Mouse (Mus musculus): Measurements from ENCODE around the gene Tent4a. TPM values are rescaled to one million over a fixed set of nuclear protein-coding genes. Genes with fewer than 3 reads are reported as not detected.

Tent4a gene
- polyA plus RNA-seq, 1 experiment from 2014 or later = 5.7 TPM

- no peak for ATAC-seq (ENCODE audit: borderline replicate concordance, extremely low read depth, low FRiP score, low TSS enrichment)
- H3K4me2 ChIP-seq = no peak overlapping the region
Observed at GRCm38 (mm10) chr13:69507666-69508065, 26.8 kb downstream of the Tent4a start.

GRCm38 (mm10) chr13:69506341-69507086 lies 27.9 kb downstream of the Tent4a start:
- no peak for ATAC-seq (ENCODE audit: borderline replicate concordance, extremely low read depth, low FRiP score, low TSS enrichment)
- H3K27me3 ChIP-seq = no peaks in the 10 kb centered on the region

More at GRCm38 (mm10) chr13:69507666-69508065, 26.8 kb downstream of the Tent4a start:
- H3K36me3 ChIP-seq = peaks cover 88% of the 10 kb centered on the region
- H3K9me3 ChIP-seq = no peaks in the 10 kb centered on the region
- H3K27ac ChIP-seq = no peak overlapping the region
- H3K4me1 ChIP-seq = no peaks in the 10 kb centered on the region
- WGBS = 94% methylated on average over 3 of the region's 3 CpGs
- no peak overlapping the region for H3K4me3 ChIP-seq
- H3K27me3 ChIP-seq = no peaks in the 10 kb centered on the region
- H3K9ac ChIP-seq = no peak overlapping the region

DNA sequence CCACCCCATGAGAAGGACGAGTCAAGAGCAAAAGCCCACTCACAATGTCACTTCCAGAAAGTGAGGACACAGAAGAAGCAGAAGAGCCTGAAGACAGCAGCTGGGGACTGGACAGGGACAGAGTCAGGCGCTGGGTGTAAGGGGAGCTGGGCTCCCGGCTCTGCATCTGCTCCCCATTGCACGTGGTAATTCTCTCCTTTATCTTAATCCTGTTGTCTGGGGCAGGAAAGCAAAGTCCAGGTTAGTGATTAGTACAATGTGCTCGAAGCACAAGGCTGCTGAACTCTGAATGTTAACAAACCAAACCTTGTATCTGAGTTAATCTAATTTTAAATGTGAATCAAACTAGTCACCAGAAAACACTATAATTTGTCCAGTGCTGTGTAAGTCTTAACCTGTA lies 31.6 kb downstream of the Tent4a start:
- H3K27ac ChIP-seq = no peak overlapping the region
- H3K4me2 ChIP-seq = no peak overlapping the region
- no peaks in the 10 kb centered on the region for H3K27me3 ChIP-seq
- no peak for ATAC-seq (ENCODE audit: borderline replicate concordance, extremely low read depth, low FRiP score, low TSS enrichment)
- H3K4me1 ChIP-seq = no peaks in the 10 kb centered on the region
- H3K4me3 ChIP-seq = no peak overlapping the region
- no peaks in the 10 kb centered on the region for H3K9me3 ChIP-seq
- 68% methylated on average over 5 of the region's 5 CpGs for WGBS
- no peak overlapping the region for H3K9ac ChIP-seq
- peaks cover 96% of the 10 kb centered on the region for H3K36me3 ChIP-seq

More at GRCm38 (mm10) chr13:69506341-69507086, 27.9 kb downstream of the Tent4a start:
- Histone ChIP-seq H3K9ac (no peak overlapping the region), H3K27ac (no peak overlapping the region), H3K4me2 (no peak overlapping the region), H3K4me1 (no peaks in the 10 kb centered on the region), H3K9me3 (no peaks in the 10 kb centered on the region), H3K36me3 (peaks cover 88% of the 10 kb centered on the region), H3K4me3 (no peak overlapping the region)
- WGBS = 74% methylated on average over 12 of the region's 12 CpGs

DNA sequence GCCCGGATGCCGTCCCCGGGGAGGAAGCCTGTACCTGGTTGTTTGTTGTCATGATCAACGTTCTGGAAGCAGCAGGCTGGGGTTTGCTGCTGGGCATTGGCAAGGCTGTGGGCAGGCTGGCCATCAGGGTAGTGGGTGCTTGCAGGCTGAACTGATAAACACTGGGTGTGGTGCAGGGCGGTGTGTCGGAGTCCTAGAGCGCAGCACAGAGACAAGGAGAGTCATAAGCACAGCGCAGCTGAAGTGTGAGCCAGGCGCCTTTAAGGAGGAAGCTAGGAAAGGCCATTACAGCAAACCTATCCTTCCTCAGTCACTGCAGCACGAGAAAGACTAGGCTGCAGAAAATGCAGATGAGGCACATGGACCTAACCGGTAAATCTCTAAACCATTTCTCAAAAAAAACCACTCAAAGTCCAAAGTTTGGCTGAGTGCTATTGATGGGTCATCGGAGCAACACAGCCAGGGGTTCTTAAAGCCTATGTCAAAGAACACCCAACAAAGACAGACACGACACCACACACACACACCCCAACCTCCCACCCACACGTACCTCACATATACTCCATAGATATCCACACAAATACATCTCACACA lies 32.2 kb downstream of the Tent4a start:
- H3K4me1 ChIP-seq = no peaks in the 10 kb centered on the region
- no peak overlapping the region for H3K4me2 ChIP-seq
- H3K36me3 ChIP-seq = peaks cover 96% of the 10 kb centered on the region
- H3K9me3 ChIP-seq = no peaks in the 10 kb centered on the region
- ATAC-seq (ENCODE audit: borderline replicate concordance, extremely low read depth, low FRiP score, low TSS enrichment) = no peak
- 92% methylated on average over 14 of the region's 14 CpGs for WGBS
- no peak overlapping the region for H3K27ac ChIP-seq
- no peak overlapping the region for H3K9ac ChIP-seq
- H3K27me3 ChIP-seq = no peaks in the 10 kb centered on the region
- no peak overlapping the region for H3K4me3 ChIP-seq

- H3K9ac ChIP-seq = no peak overlapping the region
- H3K4me2 ChIP-seq = no peak overlapping the region
- no peaks in the 10 kb centered on the region for H3K27me3 ChIP-seq
- H3K4me3 ChIP-seq = no peak overlapping the region
- H3K36me3 ChIP-seq = peaks cover 65% of the 10 kb centered on the region
- H3K27ac ChIP-seq = no peak overlapping the region
- no peaks in the 10 kb centered on the region for H3K4me1 ChIP-seq
- no peak for ATAC-seq (ENCODE audit: borderline replicate concordance, extremely low read depth, low FRiP score, low TSS enrichment)
- 72% methylated on average over 5 of the region's 5 CpGs for WGBS
- H3K9me3 ChIP-seq = no peaks in the 10 kb centered on the region
Observed at GRCm38 (mm10) chr13:69498276-69498675, 36.1 kb downstream of the Tent4a start.

DNA sequence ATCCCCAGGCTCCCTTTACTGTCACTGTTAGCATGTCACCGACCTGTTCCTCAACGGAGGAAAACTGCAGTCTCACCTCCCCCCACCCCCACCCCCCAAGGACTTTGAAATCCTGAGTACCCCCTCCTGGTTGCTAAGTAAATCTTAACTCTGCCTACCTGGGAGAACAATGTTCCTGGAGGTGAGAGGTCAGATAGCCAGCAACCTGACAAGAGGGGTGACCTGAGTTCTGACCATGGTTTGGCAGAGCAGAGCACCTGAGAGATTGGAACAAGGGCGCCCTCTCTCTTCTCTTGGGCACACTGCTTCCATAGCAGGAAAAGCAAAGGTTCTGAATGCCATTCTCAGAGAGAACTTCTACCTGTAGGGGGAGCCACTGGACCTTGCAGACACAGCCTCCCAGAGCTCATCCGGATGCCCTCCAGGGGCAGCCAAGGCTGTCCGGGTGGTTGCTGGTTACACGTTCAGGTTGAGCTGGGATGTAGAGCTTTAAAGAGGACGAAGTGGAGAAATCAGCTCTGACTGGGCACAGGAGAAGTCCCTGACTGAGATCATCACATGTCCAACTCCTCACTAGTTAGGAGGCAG lies 41.4 kb downstream of the Tent4a start:
- no peaks in the 10 kb centered on the region for H3K9me3 ChIP-seq
- H3K4me1 ChIP-seq = peaks cover 22% of the 10 kb centered on the region
- no peak overlapping the region for H3K27ac ChIP-seq
- no peak for ATAC-seq (ENCODE audit: borderline replicate concordance, extremely low read depth, low FRiP score, low TSS enrichment)
- H3K27me3 ChIP-seq = peaks cover 13% of the 10 kb centered on the region; the same call in 1 of the 2 replicates
- peaks cover 15% of the 10 kb centered on the region for H3K36me3 ChIP-seq
- no peak overlapping the region for H3K9ac ChIP-seq
- 20% methylated on average over 7 of the region's 7 CpGs for WGBS
- no peak overlapping the region for H3K4me3 ChIP-seq
- H3K4me2 ChIP-seq = no peak overlapping the region

GRCm38 (mm10) chr13:69489777-69490176 lies 44.6 kb downstream of the Tent4a start:
- Histone ChIP-seq H3K4me2 (no peak overlapping the region), H3K9ac (no peak overlapping the region), H3K9me3 (no peaks in the 10 kb centered on the region), H3K36me3 (no peaks in the 10 kb centered on the region), H3K27me3 (peaks cover 40% of the 10 kb centered on the region), H3K27ac (no peak overlapping the region), H3K4me1 (peaks cover 32% of the 10 kb centered on the region), H3K4me3 (no peak overlapping the region)
- WGBS = 25% methylated on average over 9 of the region's 9 CpGs
- ATAC-seq (ENCODE audit: borderline replicate concordance, extremely low read depth, low FRiP score, low TSS enrichment) = 0 out of 2 replicates have a peak, but pooled peaks have one; percentile 6

DNA sequence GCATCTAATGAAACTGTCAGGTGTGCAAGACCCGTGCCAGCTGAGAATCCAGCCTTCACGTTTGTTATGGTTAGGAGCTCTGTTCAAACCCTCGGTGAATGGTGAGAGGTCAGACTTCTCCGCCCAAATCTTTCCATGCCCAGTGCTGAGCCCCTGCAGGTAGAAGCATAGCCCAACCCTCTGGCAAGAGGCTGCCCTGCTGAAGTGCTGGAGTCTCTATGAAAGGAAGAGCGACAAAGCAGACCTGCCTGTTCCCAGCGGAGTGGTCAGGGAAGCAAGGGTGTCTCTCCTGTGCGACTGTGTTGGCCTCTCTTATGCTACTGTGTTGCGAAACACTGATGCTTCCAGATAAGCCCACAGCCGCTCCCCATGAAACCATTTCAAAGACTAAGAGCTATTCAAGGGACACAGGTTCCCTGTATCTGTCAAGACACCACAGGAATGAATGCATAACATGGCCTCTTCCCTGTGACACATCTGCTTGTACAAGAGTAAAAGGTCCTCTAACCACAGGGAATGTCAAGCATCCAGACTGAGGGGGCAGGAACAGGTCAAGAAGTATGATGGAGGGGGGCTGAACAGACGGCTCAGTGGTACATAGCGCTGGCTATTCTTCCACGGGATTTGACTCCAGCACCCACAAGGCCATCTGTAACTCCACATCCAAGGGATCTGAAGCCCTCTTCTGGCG lies 45.7 kb downstream of the Tent4a start:
- H3K4me3 ChIP-seq = no peak overlapping the region

DNA sequence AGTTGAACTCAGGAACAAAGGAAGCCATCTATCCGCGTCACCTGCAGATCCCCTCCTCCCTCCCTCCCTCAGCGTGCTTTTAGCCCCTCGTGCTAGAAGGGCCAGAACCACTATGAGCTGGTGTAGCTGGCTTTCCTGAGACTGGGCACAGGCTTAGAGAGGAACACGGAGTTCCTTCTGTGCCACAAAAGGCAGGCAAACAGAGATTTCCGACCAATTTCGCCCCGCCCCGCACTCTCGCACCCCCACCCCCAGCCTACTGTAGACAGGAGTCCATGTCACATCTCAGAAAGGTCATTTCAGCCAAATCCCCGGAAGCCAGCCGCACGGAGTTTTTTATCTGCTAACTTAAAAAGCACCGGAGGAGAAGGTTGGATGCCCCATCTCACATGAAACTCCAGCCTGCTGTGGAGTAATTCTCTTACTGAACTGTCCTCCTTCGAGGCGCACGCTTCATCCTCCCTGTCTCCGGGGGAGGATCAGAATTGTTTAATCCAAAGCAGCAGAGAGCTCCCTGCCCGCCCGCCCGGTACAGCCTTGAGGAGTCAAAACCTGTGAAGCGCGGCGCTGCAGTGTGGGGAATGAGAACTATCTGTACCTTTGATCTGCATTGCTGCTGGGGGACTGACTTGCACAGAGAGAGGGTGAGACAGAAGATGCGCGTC lies 46.7 kb downstream of the Tent4a start:
- ATAC-seq (ENCODE audit: borderline replicate concordance, extremely low read depth, low FRiP score, low TSS enrichment) = no peak
- Histone ChIP-seq H3K4me3 (peak overlapping the region; percentile 18), H3K27me3 (peaks cover 60% of the 10 kb centered on the region), H3K9me3 (no peaks in the 10 kb centered on the region), H3K4me2 (peak overlapping the region; percentile 53), H3K9ac (no peak overlapping the region), H3K4me1 (peaks cover 32% of the 10 kb centered on the region), H3K36me3 (no peaks in the 10 kb centered on the region), H3K27ac (no peak overlapping the region)
- WGBS = 1% methylated on average over 26 of the region's 26 CpGs

More for the DNA sequence above, 45.7 kb downstream of the Tent4a start:
- Histone ChIP-seq H3K27me3 (peaks cover 50% of the 10 kb centered on the region), H3K9ac (no peak overlapping the region), H3K36me3 (no peaks in the 10 kb centered on the region), H3K27ac (no peak overlapping the region), H3K9me3 (no peaks in the 10 kb centered on the region), H3K4me2 (peak overlapping the region; percentile 53), H3K4me1 (peaks cover 32% of the 10 kb centered on the region)
- 25% methylated on average over 13 of the region's 13 CpGs for WGBS
- ATAC-seq (ENCODE audit: borderline replicate concordance, extremely low read depth, low FRiP score, low TSS enrichment) = no peak

GRCm38 (mm10) chr13:69487108-69487507 lies 47.3 kb downstream of the Tent4a start:
- peak; percentile 16; the same call in 1 of the 2 replicates for ATAC-seq (ENCODE audit: borderline replicate concordance, extremely low read depth, low FRiP score, low TSS enrichment)
- Histone ChIP-seq H3K4me1 (peaks cover 34% of the 10 kb centered on the region), H3K9me3 (no peaks in the 10 kb centered on the region), H3K27me3 (peaks cover 63% of the 10 kb centered on the region), H3K4me2 (peak overlapping the region; percentile 53; the same call in 1 of the 2 replicates), H3K4me3 (no peak overlapping the region), H3K9ac (no peak overlapping the region), H3K27ac (no peak overlapping the region), H3K36me3 (no peaks in the 10 kb centered on the region)
- WGBS = 47% methylated on average over 7 of the region's 7 CpGs

GRCm38 (mm10) chr13:69485833-69486232 lies 48.6 kb downstream of the Tent4a start:
- Histone ChIP-seq H3K27ac (no peak overlapping the region), H3K4me2 (no peak overlapping the region), H3K4me1 (peaks cover 45% of the 10 kb centered on the region), H3K36me3 (no peaks in the 10 kb centered on the region), H3K4me3 (no peak overlapping the region), H3K9me3 (no peaks in the 10 kb centered on the region), H3K9ac (no peak overlapping the region), H3K27me3 (peaks cover 76% of the 10 kb centered on the region)
- ATAC-seq (ENCODE audit: borderline replicate concordance, extremely low read depth, low FRiP score, low TSS enrichment) = no peak
- 64% methylated on average over 7 of the region's 7 CpGs for WGBS

Measured in lung, embryonic 15.5 days (tissue).